Mouse (Mus musculus) MEL (cell line): ENCODE measurements around the gene Glipr2. TPM values are rescaled to one million over a fixed set of nuclear protein-coding genes. Genes with fewer than 3 reads are reported as not detected.

Experiments
- DNase-seq: peaks from one replicate; pipeline ENCODE4 v3.0.0; 2011; ENCODE audit warnings: low read depth, low spot score
- H3K27ac ChIP-seq: 2 replicates; pipeline ENCODE4 v1.5.1; 2012; ENCODE audit warnings: low read depth, mild to moderate bottlenecking, control low read depth, low read length, moderate library complexity; ENCODE audit not compliant: control insufficient read depth
- H3K27me3 ChIP-seq, 2 experiments: fragments of 150-350 bp in 1 of 2; sonication (generic) in 1 of 2; 2 replicates each; pipeline ENCODE4 v1.6.1; 2012; ENCODE audit warnings: low read length in 2 of 2, mild to moderate bottlenecking in 2 of 2, improper control_type of control experiment in 1 of 2, moderate library complexity in 1 of 2; ENCODE audit not compliant: insufficient read depth in 2 of 2, control insufficient read depth in 1 of 2
- H3K36me3 ChIP-seq, 2 experiments: 2 replicates each; pipeline ENCODE4 v1.6.1; 2012 to 2014; ENCODE audit warnings: low read length in 2 of 2, improper control_type of control experiment in 1 of 2, inconsistent platforms in 1 of 2, mild to moderate bottlenecking in 1 of 2; ENCODE audit not compliant: insufficient read depth in 2 of 2, control insufficient read depth in 1 of 2
- H3K4me1 ChIP-seq, 2 experiments: fragments of 150-350 bp in 1 of 2; sonication (generic) in 1 of 2; 2 replicates each; pipeline ENCODE4 v1.6.1; 2012; ENCODE audit warnings: low read length in 2 of 2, improper control_type of control experiment in 1 of 2, mild to moderate bottlenecking in 1 of 2; ENCODE audit not compliant: insufficient read depth in 2 of 2, control insufficient read depth in 1 of 2
- H3K4me3 ChIP-seq, 2 experiments: fragments of 150-350 bp in 1 of 2; sonication (generic) in 1 of 2; 2 replicates each; pipeline ENCODE4 v1.5.1; 2012; ENCODE audit warnings: low read depth in 2 of 2, low read length in 2 of 2, mild to moderate bottlenecking in 2 of 2, moderate library complexity in 2 of 2, control low read depth in 1 of 2, improper control_type of control experiment in 1 of 2; ENCODE audit not compliant: control insufficient read depth in 1 of 2, insufficient read depth in 1 of 2
- H3K79me2 ChIP-seq: 2 replicates; pipeline ENCODE4 v1.6.1; 2012; ENCODE audit warnings: mild to moderate bottlenecking, low read length, moderate library complexity; ENCODE audit not compliant: control insufficient read depth, poor library complexity, insufficient read depth
- H3K9ac ChIP-seq: 2 replicates; pipeline ENCODE4 v1.6.1; 2012; ENCODE audit warnings: low read depth, mild to moderate bottlenecking, control low read depth, low read length, moderate library complexity; ENCODE audit not compliant: control insufficient read depth, poor library complexity, severe bottlenecking
- H3K9me3 ChIP-seq: fragments of 150-350 bp; sonication (generic); replicated peaks from 2 replicates; pipeline ENCODE4 v1.6.1; 2012; ENCODE audit warnings: mild to moderate bottlenecking, low read length, improper control_type of control experiment, moderate library complexity; ENCODE audit not compliant: insufficient read depth
- CTCF ChIP-seq, 3 experiments: IDR thresholded peaks in 2 of 3; conservative IDR thresholded peaks in 1 of 3; 2 replicates each; pipeline ENCODE4 v1.5.1; 2011 to 2012; ENCODE audit warnings: low read length in 3 of 3, low read depth in 2 of 3, mild to moderate bottlenecking in 2 of 3, improper control_type of control experiment in 1 of 3, inconsistent platforms in 1 of 3, mixed read lengths in 1 of 3, moderate library complexity in 1 of 3; ENCODE audit not compliant: control insufficient read depth in 1 of 3, insufficient read depth in 1 of 3, poor library complexity in 1 of 3, severe bottlenecking in 1 of 3
- E2F4 ChIP-seq: IDR thresholded peaks from 2 replicates; pipeline ENCODE4 v1.6.1; 2011; ENCODE audit warnings: low read depth, low read length, improper control_type of control experiment, borderline replicate concordance
- ELF1 ChIP-seq: IDR thresholded peaks from 2 replicates; pipeline ENCODE4 v1.6.1; 2014; ENCODE audit warnings: low read depth, mild to moderate bottlenecking, inconsistent platforms, low read length, improper control_type of control experiment, moderate library complexity
- EP300 ChIP-seq, 2 experiments: IDR thresholded peaks; 2 replicates each; pipeline ENCODE4 v1.6.1; 2011; ENCODE audit warnings: improper control_type of control experiment in 2 of 2, low read length in 2 of 2, low read depth in 1 of 2, mild to moderate bottlenecking in 1 of 2
- ETS1 ChIP-seq: IDR thresholded peaks from 2 replicates; pipeline ENCODE4 v1.6.1; 2012; ENCODE audit warnings: low read depth, mild to moderate bottlenecking, inconsistent platforms, low read length, improper control_type of control experiment, moderate library complexity
- JUND ChIP-seq: IDR thresholded peaks from 2 replicates; pipeline ENCODE4 v1.6.1; 2011; ENCODE audit warnings: low read depth, mild to moderate bottlenecking, improper control_type of control experiment, low read length
- KAT2A ChIP-seq: conservative IDR thresholded peaks from 2 replicates; pipeline ENCODE4 v1.6.1; 2012; ENCODE audit warnings: low read depth, low read length, improper control_type of control experiment, inconsistent platforms
- MEF2A ChIP-seq: IDR thresholded peaks from 2 replicates; pipeline ENCODE4 v1.6.1; 2014; ENCODE audit warnings: low read depth, mild to moderate bottlenecking, inconsistent platforms, low read length, improper control_type of control experiment; ENCODE audit not compliant: poor library complexity, insufficient replicate concordance, severe bottlenecking; ENCODE audit errors: extremely low read depth
- MXI1 ChIP-seq: IDR thresholded peaks from 2 replicates; pipeline ENCODE4 v1.6.1; 2011; ENCODE audit warnings: mild to moderate bottlenecking, low read depth, low read length, improper control_type of control experiment
- MYC ChIP-seq: IDR thresholded peaks from 2 replicates; pipeline ENCODE4 v1.6.1; 2011; ENCODE audit warnings: low read depth, mild to moderate bottlenecking, low read length, improper control_type of control experiment, moderate library complexity
- NELFE ChIP-seq: IDR thresholded peaks from 2 replicates; pipeline ENCODE4 v1.6.1; 2011; ENCODE audit warnings: low read depth, low read length, improper control_type of control experiment
- NRF1 ChIP-seq: IDR thresholded peaks from 2 replicates; pipeline ENCODE4 v1.6.1; 2014; ENCODE audit warnings: low read depth, mild to moderate bottlenecking, inconsistent platforms, low read length, improper control_type of control experiment, moderate library complexity; ENCODE audit not compliant: poor library complexity, insufficient read depth, severe bottlenecking
- POLR2AphosphoS2 ChIP-seq: IDR thresholded peaks from 2 replicates; pipeline ENCODE4 v1.6.1; 2011; ENCODE audit warnings: low read length, improper control_type of control experiment
- POLR2AphosphoS5 ChIP-seq: IDR thresholded peaks from 2 replicates; pipeline ENCODE4 v1.6.1; 2012; ENCODE audit warnings: low read depth, borderline replicate concordance, mild to moderate bottlenecking, inconsistent platforms, low read length, moderate library complexity, mixed read lengths
- SIN3A ChIP-seq: IDR thresholded peaks from 2 replicates; pipeline ENCODE4 v1.6.1; 2012; ENCODE audit warnings: low read length, improper control_type of control experiment, inconsistent platforms
- TBP ChIP-seq: IDR thresholded peaks from 2 replicates; pipeline ENCODE4 v1.8.0; 2011; ENCODE audit warnings: low read depth, low read length, improper control_type of control experiment
- TCF12 ChIP-seq: IDR thresholded peaks from 2 replicates; pipeline ENCODE4 v1.6.1; 2014; ENCODE audit warnings: low read depth, mild to moderate bottlenecking, inconsistent platforms, low read length, improper control_type of control experiment, moderate library complexity
- UBTF ChIP-seq: IDR thresholded peaks from 2 replicates; pipeline ENCODE4 v1.6.1; 2012; ENCODE audit warnings: low read depth, mild to moderate bottlenecking, inconsistent platforms, low read length, improper control_type of control experiment, moderate library complexity, borderline replicate concordance; ENCODE audit not compliant: insufficient read depth
- USF1 ChIP-seq: IDR thresholded peaks from 2 replicates; pipeline ENCODE4 v1.6.1; 2014; ENCODE audit warnings: low read depth, mild to moderate bottlenecking, inconsistent platforms, low read length, improper control_type of control experiment, moderate library complexity
- ZC3H11A ChIP-seq: IDR thresholded peaks from 2 replicates; pipeline ENCODE4 v1.6.1; 2012; ENCODE audit warnings: low read depth, mild to moderate bottlenecking, inconsistent platforms, low read length, improper control_type of control experiment
- ZMIZ1 ChIP-seq: IDR thresholded peaks from 2 replicates; pipeline ENCODE4 v1.6.1; 2012; ENCODE audit warnings: low read depth, mild to moderate bottlenecking, inconsistent platforms, low read length, improper control_type of control experiment, moderate library complexity
- polyA plus RNA-seq, 2 experiments: library from polyadenylated mRNA; stranded (reverse) in 1 of 2; unstranded in 1 of 2; fragments of >175 nt in 1 of 2; fragments of >200 nt in 1 of 2; gene quantifications; 2 replicates each; pipeline versions ENCODE4 v1.2.1 to v1.2.4; 2012; ENCODE audit warnings: low replicate concordance in 2 of 2, low read depth in 1 of 2; ENCODE audit not compliant: insufficient read length in 2 of 2, insufficient read depth in 1 of 2, missing spikeins in 1 of 2
- total RNA-seq: library from RNA; depleted of rRNA; stranded (reverse); fragments of 300-350 nt; gene quantifications from 2 replicates; pipeline ENCODE4 v1.2.3, GENCODE M21; 2012

The Glipr2 gene
- total and polyA plus RNA-seq, 3 experiments: 22.8 to 25.0 TPM; not detected in 1

DNA sequence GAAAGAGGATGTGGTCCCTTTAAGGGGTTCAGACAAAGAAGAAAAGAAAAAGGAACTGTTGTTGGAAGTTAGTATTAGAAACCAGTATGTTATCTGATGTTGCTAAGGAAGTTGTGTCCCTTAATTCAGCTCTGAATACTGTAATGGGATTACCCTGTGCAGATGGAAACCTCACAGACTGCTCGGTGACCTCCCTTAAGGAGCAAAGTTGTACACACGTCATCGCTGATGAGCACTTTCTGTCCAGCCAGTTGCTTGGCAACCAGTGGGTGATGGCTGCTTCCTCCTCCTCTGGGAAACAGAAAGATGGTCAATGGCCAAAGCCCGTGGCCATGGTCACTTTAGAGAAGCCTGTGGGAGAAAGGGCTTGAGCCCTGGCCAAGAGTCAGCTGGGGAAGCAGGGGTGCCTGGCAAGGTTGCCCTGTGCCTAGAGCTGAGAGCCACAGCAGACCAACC lies 16.4 kb downstream of the Glipr2 start (continued):
- TF ChIP-seq KAT2A (no peak), ZMIZ1 (no peak), POLR2AphosphoS5 (no peak), NELFE (no peak), MEF2A (no peak), NRF1 (no peak), JUND (no peak), UBTF (no peak), TCF12 (no peak)

DNA sequence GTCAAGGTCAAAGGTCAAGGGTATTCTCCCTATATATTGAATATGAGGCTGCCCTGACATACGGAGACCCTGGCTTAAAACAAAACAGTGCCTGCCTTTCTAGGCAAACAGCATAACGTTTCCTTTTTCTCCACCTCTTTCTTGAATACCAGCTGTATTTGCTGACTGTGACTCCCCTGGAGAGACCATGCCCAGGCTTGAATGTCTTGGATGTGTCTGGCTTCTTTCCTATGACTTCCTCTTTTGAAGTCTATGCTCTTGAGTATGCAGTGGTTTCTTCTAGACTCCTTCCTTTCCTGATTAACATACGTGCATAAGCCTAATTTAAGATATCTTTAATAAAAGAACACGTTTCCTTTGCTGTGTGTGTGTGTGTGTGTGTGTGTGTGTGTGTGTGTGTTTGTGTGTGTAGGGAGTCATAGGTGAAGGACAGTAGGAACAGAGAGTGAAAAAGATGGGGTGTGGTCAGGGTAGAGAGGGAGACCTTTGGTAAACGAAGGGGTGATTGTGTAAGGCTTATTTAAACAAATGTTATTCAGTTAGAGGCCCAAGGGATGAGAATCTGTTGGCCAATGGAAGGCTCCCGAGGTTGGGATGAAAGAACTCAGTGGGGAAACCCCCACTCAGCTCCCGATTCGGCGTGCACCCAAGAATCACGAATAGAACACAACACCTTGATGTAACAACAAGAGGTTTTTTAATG lies 17.9 kb downstream of the Glipr2 start:
- Histone ChIP-seq H3K27me3 (no peaks in the 10 kb centered on the region), H3K79me2 (no peaks in the 10 kb centered on the region; the same call in 1 of the 2 replicates), H3K4me1 (peaks cover 22 to 35% of the 10 kb centered on the region in 2 experiments), H3K36me3 (peaks cover 0 to 33% of the 10 kb centered on the region in 2 experiments; a peak in 2 of 4 replicates), H3K4me3 (no peak overlapping the region), H3K9ac (peak overlapping the region; percentile 31), H3K27ac (peak overlapping the region; percentile 94), H3K9me3 (no peaks in the 10 kb centered on the region)
- DNase-seq: peak; percentile 80
- TF ChIP-seq NRF1: no peak
- 0 out of 2 replicates have a peak, but pooled peaks have one; percentile 24 for TF ChIP-seq TBP
- TF ChIP-seq EP300 (IDR thresholded peaks at IDR 0.05; ENCODE audit: low read depth in 1 of 2, low read length in 2 of 2): peak in 1 of 2 experiments; percentile 36; a peak in 2 of 4 replicates
- TF ChIP-seq MYC: 0 out of 2 replicates have a peak, but pooled peaks have one; percentile 28
- TF ChIP-seq CTCF (IDR thresholded peaks at IDR 0.05 in 2 of 3, conservative IDR thresholded peaks at IDR 0.05 in 1 of 3; ENCODE audit: control insufficient read depth in 1 of 3, insufficient read depth in 1 of 3, low read depth in 2 of 3, low read length in 3 of 3, poor library complexity in 1 of 3, severe bottlenecking in 1 of 3): no peak
- no peak for TF ChIP-seq ZC3H11A
- no peak for TF ChIP-seq POLR2AphosphoS2
- TF ChIP-seq ELF1: 0 out of 2 replicates have a peak, but pooled peaks have one; percentile 16
- TF ChIP-seq UBTF: no peak
- TF ChIP-seq USF1: no peak
- TF ChIP-seq MXI1: peak; percentile 63; the same call in 1 of the 2 replicates
- TF ChIP-seq E2F4: no peak
- no peak for TF ChIP-seq KAT2A
- TF ChIP-seq SIN3A: 0 out of 2 replicates have a peak, but pooled peaks have one; percentile 48
- TF ChIP-seq ETS1: 0 out of 2 replicates have a peak, but pooled peaks have one; percentile 39
